Mouse (Mus musculus): Measurements from ENCODE around the gene Snrnp25. TPM values are rescaled to one million over a fixed set of nuclear protein-coding genes. Genes with fewer than 3 reads are reported as not detected.

The Snrnp25 gene
- polyA plus RNA-seq, 2 experiments: 46.7 to 52.1 TPM

DNA sequence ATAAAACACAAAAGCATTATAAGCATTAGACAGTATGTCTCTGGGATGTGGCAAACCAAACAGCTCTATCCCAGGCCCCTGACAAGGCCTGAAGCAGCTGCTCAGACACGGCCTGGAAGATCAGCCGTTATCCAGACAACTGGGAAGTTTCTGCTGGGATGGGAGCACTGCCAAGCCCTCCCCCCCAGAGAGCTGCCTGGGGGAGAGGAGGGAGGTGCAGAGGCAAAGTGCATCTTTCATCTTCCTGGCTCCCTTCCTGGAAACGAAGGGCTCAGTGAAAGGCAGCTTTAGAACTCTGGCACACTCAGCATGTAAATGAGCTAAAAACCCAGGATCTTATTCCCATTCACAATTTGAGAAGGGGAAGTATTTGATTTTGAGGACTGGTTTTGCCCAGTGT, 30.4 kb downstream of the Snrnp25 start:
- Histone ChIP-seq H3K4me1 (ENCODE audit: control insufficient read depth, insufficient read depth, low read length) (no peaks in the 10 kb centered on the region; the same call in none of the 2 replicates), H3K4me3 (replicated peaks; ENCODE audit: low read length) (no peak overlapping the region), H3K27ac (replicated peaks; ENCODE audit: low read depth, low read length) (no peak overlapping the region), H3K4me2 (replicated peaks; ENCODE audit: low read depth, low read length, severe bottlenecking) (no peak overlapping the region), H3K36me3 (ENCODE audit: control insufficient read depth, insufficient read depth, low read length) (peaks cover 56% of the 10 kb centered on the region), H3K27me3 (ENCODE audit: control insufficient read depth, insufficient read depth, low read length) (no peaks in the 10 kb centered on the region), H3K9ac (ENCODE audit: low read depth, low read length, severe bottlenecking) (no peak overlapping the region), H3K9me3 (ENCODE audit: control insufficient read depth, low read length) (no peaks in the 10 kb centered on the region)
- 28% methylated on average over 3 of the region's 3 CpGs for WGBS
- DNase-seq (ENCODE audit: low spot score) (peak; percentile 74), ATAC-seq (ENCODE audit: low FRiP score, low read depth) (peak; percentile 45; the same call in 1 of the 2 replicates)
- TF ChIP-seq POLR2A (IDR thresholded peaks at IDR 0.05; ENCODE audit: borderline replicate concordance, extremely low read depth, insufficient read depth, insufficient read length): no peak

DNA sequence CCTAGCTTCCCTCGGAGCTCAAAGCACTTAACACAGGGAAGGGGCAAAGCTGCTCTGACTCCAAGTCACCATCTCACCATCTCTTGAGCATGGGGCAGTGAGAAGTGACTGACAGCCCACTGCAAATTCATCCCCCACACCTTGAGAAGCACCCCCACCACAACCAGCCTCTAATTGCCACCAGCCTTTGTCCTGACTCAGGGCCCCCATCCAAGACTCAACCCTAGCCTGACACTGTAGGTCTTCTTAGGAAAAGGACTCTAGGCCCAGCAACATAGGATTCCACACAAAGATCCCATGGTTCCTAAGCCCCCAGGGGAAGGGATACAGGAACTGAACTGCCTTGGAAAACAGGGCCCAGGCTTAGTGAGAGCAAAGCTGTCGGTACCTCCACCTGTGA, 30.9 kb downstream of the Snrnp25 start:
- Histone ChIP-seq H3K9ac (ENCODE audit: low read depth, low read length, severe bottlenecking) (no peak overlapping the region), H3K27me3 (ENCODE audit: control insufficient read depth, insufficient read depth, low read length) (no peaks in the 10 kb centered on the region), H3K36me3 (ENCODE audit: control insufficient read depth, insufficient read depth, low read length) (peaks cover 59% of the 10 kb centered on the region), H3K4me1 (ENCODE audit: control insufficient read depth, insufficient read depth, low read length) (no peaks in the 10 kb centered on the region; the same call in none of the 2 replicates), H3K4me3 (replicated peaks; ENCODE audit: low read length) (no peak overlapping the region), H3K27ac (replicated peaks; ENCODE audit: low read depth, low read length) (no peak overlapping the region), H3K9me3 (ENCODE audit: control insufficient read depth, low read length) (no peaks in the 10 kb centered on the region), H3K4me2 (replicated peaks; ENCODE audit: low read depth, low read length, severe bottlenecking) (no peak overlapping the region)
- DNase-seq (ENCODE audit: low spot score) (no peak), ATAC-seq (ENCODE audit: low FRiP score, low read depth) (no peak)
- WGBS: 71% methylated on average over 2 of the region's 2 CpGs
- no peak for TF ChIP-seq POLR2A (IDR thresholded peaks at IDR 0.05; ENCODE audit: borderline replicate concordance, extremely low read depth, insufficient read depth, insufficient read length)

- no peak for TF ChIP-seq POLR2A (IDR thresholded peaks at IDR 0.05; ENCODE audit: borderline replicate concordance, extremely low read depth, insufficient read depth, insufficient read length)
- Histone ChIP-seq H3K4me2 (replicated peaks; ENCODE audit: low read depth, low read length, severe bottlenecking) (no peak overlapping the region), H3K9ac (ENCODE audit: low read depth, low read length, severe bottlenecking) (no peak overlapping the region), H3K4me3 (replicated peaks; ENCODE audit: low read length) (no peak overlapping the region), H3K27ac (replicated peaks; ENCODE audit: low read depth, low read length) (no peak overlapping the region), H3K9me3 (ENCODE audit: control insufficient read depth, low read length) (no peaks in the 10 kb centered on the region), H3K4me1 (ENCODE audit: control insufficient read depth, insufficient read depth, low read length) (no peaks in the 10 kb centered on the region; the same call in none of the 2 replicates), H3K27me3 (ENCODE audit: control insufficient read depth, insufficient read depth, low read length) (no peaks in the 10 kb centered on the region), H3K36me3 (ENCODE audit: control insufficient read depth, insufficient read depth, low read length) (peaks cover 59% of the 10 kb centered on the region)
- ATAC-seq (ENCODE audit: low FRiP score, low read depth) (no peak), DNase-seq (ENCODE audit: low spot score) (peak; percentile 53)
- WGBS: 65% methylated on average over 9 of the region's 9 CpGs
Observed at GRCm38 (mm10) chr11:32236712-32237410, 31.6 kb downstream of the Snrnp25 start.

GRCm38 (mm10) chr11:32237411-32237795, 32.2 kb downstream of the Snrnp25 start:
- ATAC-seq (ENCODE audit: low FRiP score, low read depth) (no peak), DNase-seq (ENCODE audit: low spot score) (no peak)
- Histone ChIP-seq H3K9me3 (ENCODE audit: control insufficient read depth, low read length) (no peaks in the 10 kb centered on the region), H3K4me2 (replicated peaks; ENCODE audit: low read depth, low read length, severe bottlenecking) (no peak overlapping the region), H3K4me1 (ENCODE audit: control insufficient read depth, insufficient read depth, low read length) (no peaks in the 10 kb centered on the region; the same call in none of the 2 replicates), H3K9ac (ENCODE audit: low read depth, low read length, severe bottlenecking) (no peak overlapping the region), H3K27me3 (ENCODE audit: control insufficient read depth, insufficient read depth, low read length) (no peaks in the 10 kb centered on the region), H3K4me3 (replicated peaks; ENCODE audit: low read length) (no peak overlapping the region), H3K27ac (replicated peaks; ENCODE audit: low read depth, low read length) (no peak overlapping the region), H3K36me3 (ENCODE audit: control insufficient read depth, insufficient read depth, low read length) (peaks cover 56% of the 10 kb centered on the region)
- 97% methylated on average over 3 of the region's 3 CpGs for WGBS
- no peak for TF ChIP-seq POLR2A (IDR thresholded peaks at IDR 0.05; ENCODE audit: borderline replicate concordance, extremely low read depth, insufficient read depth, insufficient read length)

DNA sequence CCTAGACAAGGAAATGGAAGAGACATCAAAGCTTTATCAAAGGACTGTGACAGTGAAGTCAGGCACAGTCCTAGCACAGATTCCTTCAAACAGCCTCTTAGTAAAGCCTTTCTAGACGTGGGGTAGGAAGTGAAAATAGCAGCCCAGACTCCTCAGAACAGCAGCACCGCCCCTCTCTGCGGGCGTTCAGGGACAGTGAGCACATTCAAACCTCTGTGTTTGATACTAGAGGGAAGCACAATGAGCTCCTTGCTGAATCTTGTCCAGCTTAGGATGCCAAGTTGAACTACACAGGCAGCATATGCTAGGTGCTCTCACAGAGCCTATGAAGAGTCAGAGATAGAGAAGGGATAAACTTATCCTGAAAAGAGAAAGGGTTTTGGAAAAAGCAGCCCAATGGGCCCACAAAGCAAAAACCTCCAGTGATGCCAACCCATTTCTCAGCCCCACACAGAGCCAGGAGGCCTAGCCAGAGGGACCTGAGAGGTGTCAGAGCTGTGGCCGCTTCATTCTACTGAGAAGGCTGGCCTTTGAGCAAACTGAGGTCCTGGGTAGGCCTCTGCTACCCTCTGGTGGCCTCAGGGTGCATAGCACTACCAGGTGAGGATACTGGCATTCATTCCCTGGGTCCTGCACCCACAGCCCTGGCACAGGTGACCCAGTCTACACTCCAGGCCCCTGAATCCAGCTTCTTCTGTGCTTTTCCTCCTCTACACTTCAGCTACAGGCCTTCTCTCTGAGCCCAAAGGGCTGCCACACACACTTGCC, 33.1 kb downstream of the Snrnp25 start:
- peak; percentile 41; the same call in 1 of the 2 replicates for ATAC-seq (ENCODE audit: low FRiP score, low read depth)
- DNase-seq (ENCODE audit: low spot score): peak; percentile 57
- 65% methylated on average over 5 of the region's 5 CpGs for WGBS
- Histone ChIP-seq H3K9me3 (ENCODE audit: control insufficient read depth, low read length) (no peaks in the 10 kb centered on the region), H3K36me3 (ENCODE audit: control insufficient read depth, insufficient read depth, low read length) (peaks cover 55% of the 10 kb centered on the region), H3K4me3 (replicated peaks; ENCODE audit: low read length) (no peak overlapping the region), H3K27ac (replicated peaks; ENCODE audit: low read depth, low read length) (no peak overlapping the region), H3K27me3 (ENCODE audit: control insufficient read depth, insufficient read depth, low read length) (no peaks in the 10 kb centered on the region), H3K4me2 (replicated peaks; ENCODE audit: low read depth, low read length, severe bottlenecking) (no peak overlapping the region), H3K9ac (ENCODE audit: low read depth, low read length, severe bottlenecking) (no peak overlapping the region), H3K4me1 (ENCODE audit: control insufficient read depth, insufficient read depth, low read length) (no peaks in the 10 kb centered on the region; the same call in none of the 2 replicates)
- TF ChIP-seq POLR2A (IDR thresholded peaks at IDR 0.05; ENCODE audit: borderline replicate concordance, extremely low read depth, insufficient read depth, insufficient read length): no peak

All from limb, embryonic 14.5 days (tissue).